Mouse (Mus musculus): ENCODE measurements around the gene Lmtk2. TPM values are rescaled to one million over a fixed set of nuclear protein-coding genes. Genes with fewer than 3 reads are reported as not detected.

The Lmtk2 gene
- polyA plus RNA-seq, 1 experiment from 2014 or later: 6.3 TPM

GRCm38 (mm10) chr5:144112574-144113438, 12.6 kb downstream of the Lmtk2 start:
- no peak overlapping the region for H3K9ac ChIP-seq
- ATAC-seq: no peak
- 71% methylated on average over 11 of the region's 11 CpGs for WGBS
- no peaks in the 10 kb centered on the region for H3K9me3 ChIP-seq (replicated peaks)
- peaks cover 11% of the 10 kb centered on the region for H3K4me1 ChIP-seq
- no peak overlapping the region for H3K4me2 ChIP-seq
- H3K27me3 ChIP-seq: no peaks in the 10 kb centered on the region
- H3K4me3 ChIP-seq: no peak overlapping the region
- no peaks in the 10 kb centered on the region for H3K36me3 ChIP-seq (ENCODE audit: poor library complexity, severe bottlenecking)
- peak overlapping the region; percentile 57 for H3K27ac ChIP-seq

- no peak overlapping the region for H3K27ac ChIP-seq
- no peaks in the 10 kb centered on the region for H3K36me3 ChIP-seq (ENCODE audit: poor library complexity, severe bottlenecking)
- no peaks in the 10 kb centered on the region for H3K9me3 ChIP-seq (replicated peaks)
- no peak overlapping the region for H3K9ac ChIP-seq
- WGBS: 94% methylated on average over 2 of the region's 2 CpGs
- H3K27me3 ChIP-seq: no peaks in the 10 kb centered on the region
- H3K4me3 ChIP-seq: no peak overlapping the region
- ATAC-seq: no peak
- H3K4me2 ChIP-seq: no peak overlapping the region
- H3K4me1 ChIP-seq: peaks cover 11% of the 10 kb centered on the region
These were observed 13.8 kb downstream of the Lmtk2 start for GRCm38 (mm10) chr5:144114068-144114467.

DNA sequence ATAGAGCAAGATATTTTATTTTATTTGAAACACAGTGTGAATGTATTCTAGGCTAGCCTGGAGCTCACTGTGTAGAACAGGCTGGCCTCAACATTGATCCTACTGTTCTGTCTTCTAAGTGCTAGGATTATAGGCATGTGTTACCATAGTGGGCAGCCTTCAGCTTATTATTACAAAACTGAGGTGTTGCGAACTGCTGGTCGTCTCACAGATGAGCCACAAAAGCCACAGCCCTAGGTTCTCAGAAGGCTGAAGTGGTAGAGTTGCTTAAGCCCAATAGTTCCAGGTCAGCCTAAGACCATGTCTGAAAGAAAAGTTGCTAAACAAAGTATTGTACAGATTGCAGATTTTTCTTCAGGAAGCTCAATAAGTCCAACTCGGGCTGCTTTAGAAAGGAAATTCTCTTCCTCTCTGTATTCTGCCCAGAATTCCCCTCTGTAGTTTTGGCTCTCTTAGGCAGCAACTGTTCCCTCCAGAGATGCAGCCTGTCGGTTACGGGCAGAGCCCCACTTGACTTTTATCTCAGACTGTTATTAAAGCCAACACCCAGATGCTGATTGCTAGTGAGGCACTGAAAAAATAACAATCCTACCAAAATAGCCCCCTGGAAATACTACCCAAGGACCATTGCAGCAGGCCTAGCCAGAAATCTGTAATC, 14.9 kb downstream of the Lmtk2 start:
- 83% methylated on average over 5 of the region's 5 CpGs for WGBS

GRCm38 (mm10) chr5:144115628-144115977, 15.4 kb downstream of the Lmtk2 start:
- H3K9ac ChIP-seq: no peak overlapping the region
- no peaks in the 10 kb centered on the region for H3K9me3 ChIP-seq (replicated peaks)
- H3K4me1 ChIP-seq: peaks cover 11% of the 10 kb centered on the region
- no peak for ATAC-seq
- H3K4me2 ChIP-seq: no peak overlapping the region
- no peaks in the 10 kb centered on the region for H3K36me3 ChIP-seq (ENCODE audit: poor library complexity, severe bottlenecking)
- no peak overlapping the region for H3K4me3 ChIP-seq
- WGBS: 73% methylated on average over 2 of the region's 2 CpGs
- H3K27ac ChIP-seq: no peak overlapping the region
- H3K27me3 ChIP-seq: no peaks in the 10 kb centered on the region

More for the DNA sequence above, 14.9 kb downstream of the Lmtk2 start:
- no peak overlapping the region for H3K27ac ChIP-seq
- no peak for ATAC-seq
- no peak overlapping the region for H3K4me2 ChIP-seq
- H3K27me3 ChIP-seq: no peaks in the 10 kb centered on the region
- no peak overlapping the region for H3K9ac ChIP-seq
- no peaks in the 10 kb centered on the region for H3K36me3 ChIP-seq (ENCODE audit: poor library complexity, severe bottlenecking)
- H3K4me1 ChIP-seq: peaks cover 11% of the 10 kb centered on the region
- H3K9me3 ChIP-seq (replicated peaks): no peaks in the 10 kb centered on the region
- no peak overlapping the region for H3K4me3 ChIP-seq

GRCm38 (mm10) chr5:144118271-144118670, 18.0 kb downstream of the Lmtk2 start:
- Histone ChIP-seq H3K4me3 (no peak overlapping the region), H3K36me3 (ENCODE audit: poor library complexity, severe bottlenecking) (no peaks in the 10 kb centered on the region), H3K4me1 (no peaks in the 10 kb centered on the region), H3K27me3 (no peaks in the 10 kb centered on the region), H3K9me3 (replicated peaks) (no peaks in the 10 kb centered on the region), H3K4me2 (no peak overlapping the region), H3K9ac (no peak overlapping the region), H3K27ac (no peak overlapping the region)
- WGBS: 98% methylated on average over 4 of the region's 4 CpGs
- ATAC-seq: no peak

GRCm38 (mm10) chr5:144119286-144119685, 19.1 kb downstream of the Lmtk2 start:
- Histone ChIP-seq H3K4me3 (no peak overlapping the region), H3K4me2 (no peak overlapping the region), H3K9ac (no peak overlapping the region), H3K4me1 (no peaks in the 10 kb centered on the region), H3K27me3 (no peaks in the 10 kb centered on the region), H3K9me3 (replicated peaks) (no peaks in the 10 kb centered on the region), H3K36me3 (ENCODE audit: poor library complexity, severe bottlenecking) (no peaks in the 10 kb centered on the region), H3K27ac (no peak overlapping the region)
- 87% methylated on average over 2 of the region's 2 CpGs for WGBS
- ATAC-seq: no peak

DNA sequence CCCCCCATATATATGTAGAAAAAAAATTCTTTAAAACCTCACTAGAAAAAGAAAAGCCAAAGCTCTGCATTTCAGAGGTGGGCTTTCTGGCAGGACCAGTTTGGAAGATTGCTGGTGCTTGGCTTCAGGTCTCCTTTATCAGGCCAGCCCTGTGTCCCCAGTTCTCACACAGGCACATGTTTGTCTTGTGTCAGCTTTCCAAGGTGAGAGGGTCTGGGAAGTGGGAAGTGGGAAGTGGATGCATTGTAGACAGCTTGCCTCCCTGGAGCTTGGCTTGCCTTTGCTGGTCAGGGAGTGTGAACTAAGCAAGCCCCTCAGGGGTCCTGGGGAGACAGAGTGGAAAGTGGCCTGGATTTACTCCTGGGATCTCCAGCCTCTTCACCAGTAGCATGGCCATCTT, 21.3 kb downstream of the Lmtk2 start:
- Histone ChIP-seq H3K4me1 (peaks cover 16% of the 10 kb centered on the region), H3K36me3 (ENCODE audit: poor library complexity, severe bottlenecking) (no peaks in the 10 kb centered on the region), H3K4me3 (no peak overlapping the region), H3K27me3 (no peaks in the 10 kb centered on the region), H3K9me3 (replicated peaks) (no peaks in the 10 kb centered on the region), H3K27ac (no peak overlapping the region), H3K9ac (no peak overlapping the region), H3K4me2 (no peak overlapping the region)
- ATAC-seq: no peak

DNA sequence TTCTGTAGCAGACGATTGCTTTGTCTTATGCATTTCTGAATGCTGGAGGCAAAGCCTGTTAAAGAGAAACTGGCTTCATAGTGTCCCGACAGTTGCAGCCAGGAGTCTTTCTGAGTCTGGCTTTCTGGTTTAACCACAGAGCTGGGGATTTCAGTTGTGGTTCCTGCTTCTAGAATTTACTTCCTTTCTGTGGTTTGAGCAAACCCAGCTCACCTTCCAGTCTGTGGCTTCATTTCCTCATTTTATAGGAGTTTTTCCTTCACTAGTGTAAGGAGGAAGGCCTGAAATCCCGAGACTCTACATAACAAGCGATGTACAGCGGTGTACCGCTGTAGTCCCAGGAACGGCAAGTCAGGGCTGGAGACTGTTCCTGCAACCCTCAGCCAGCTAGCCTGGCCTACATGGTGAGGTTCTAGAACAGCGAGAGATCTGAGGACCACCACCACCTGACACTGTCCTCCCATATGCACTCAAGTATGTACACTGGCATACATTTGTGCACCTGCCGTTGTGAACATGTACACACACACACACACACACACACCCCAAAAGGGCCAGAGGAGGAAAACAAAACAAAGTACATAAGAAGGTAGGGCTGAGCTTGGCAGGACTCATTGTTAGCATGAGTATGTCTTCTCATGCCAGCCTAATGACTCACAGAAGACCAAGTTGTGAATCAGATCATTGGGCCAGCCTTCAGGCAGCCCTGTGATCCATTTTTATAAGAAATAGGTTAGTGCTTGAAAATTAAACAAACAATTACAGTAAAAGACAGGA, 25.9 kb downstream of the Lmtk2 start:
- peaks cover 16% of the 10 kb centered on the region for H3K4me1 ChIP-seq
- H3K9ac ChIP-seq: 0 out of 2 replicates have a peak overlapping the region, but pooled peaks have one; percentile 21
- peaks cover 12% of the 10 kb centered on the region for H3K36me3 ChIP-seq (ENCODE audit: poor library complexity, severe bottlenecking)
- H3K27ac ChIP-seq: peak overlapping the region; percentile 48
- WGBS: 73% methylated on average over 9 of the region's 9 CpGs
- H3K4me3 ChIP-seq: no peak overlapping the region
- H3K9me3 ChIP-seq (replicated peaks): no peaks in the 10 kb centered on the region
- no peaks in the 10 kb centered on the region for H3K27me3 ChIP-seq
- ATAC-seq: no peak
- H3K4me2 ChIP-seq: no peak overlapping the region

GRCm38 (mm10) chr5:144143531-144143930, 43.3 kb downstream of the Lmtk2 start:
- ATAC-seq: no peak
- peaks cover 47% of the 10 kb centered on the region for H3K36me3 ChIP-seq (ENCODE audit: poor library complexity, severe bottlenecking)
- no peak overlapping the region for H3K9ac ChIP-seq
- H3K4me3 ChIP-seq: no peak overlapping the region
- no peaks in the 10 kb centered on the region for H3K9me3 ChIP-seq (replicated peaks)
- no peaks in the 10 kb centered on the region for H3K4me1 ChIP-seq
- H3K27ac ChIP-seq: no peak overlapping the region
- H3K4me2 ChIP-seq: no peak overlapping the region
- WGBS: 95% methylated on average over 5 of the region's 5 CpGs
- H3K27me3 ChIP-seq: no peaks in the 10 kb centered on the region

DNA sequence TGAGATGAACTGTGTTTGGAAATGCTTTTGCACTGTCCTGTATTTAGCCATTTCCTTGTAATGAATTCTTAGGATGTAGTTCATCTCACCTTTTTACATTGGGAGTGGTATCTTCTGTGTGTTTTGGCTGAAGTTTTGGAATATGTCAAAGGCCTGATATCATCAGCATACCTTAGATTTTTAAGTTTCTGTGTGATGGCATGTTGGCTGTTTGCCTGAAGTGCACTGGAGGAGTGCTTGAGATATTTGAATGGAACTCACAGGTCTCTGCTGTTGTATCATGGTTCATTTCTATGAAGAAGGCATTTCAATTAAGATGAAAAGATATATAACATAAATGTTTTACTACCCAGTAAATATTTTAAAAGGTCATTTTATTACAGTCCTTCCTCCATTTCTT, 46.7 kb downstream of the Lmtk2 start:
- no peaks in the 10 kb centered on the region for H3K27me3 ChIP-seq
- no peak overlapping the region for H3K9ac ChIP-seq
- no peak overlapping the region for H3K4me3 ChIP-seq
- no peak overlapping the region for H3K27ac ChIP-seq
- ATAC-seq: no peak
- H3K4me1 ChIP-seq: no peaks in the 10 kb centered on the region
- peaks cover 56% of the 10 kb centered on the region for H3K36me3 ChIP-seq (ENCODE audit: poor library complexity, severe bottlenecking)
- no peaks in the 10 kb centered on the region for H3K9me3 ChIP-seq (replicated peaks)
- no peak overlapping the region for H3K4me2 ChIP-seq

DNA sequence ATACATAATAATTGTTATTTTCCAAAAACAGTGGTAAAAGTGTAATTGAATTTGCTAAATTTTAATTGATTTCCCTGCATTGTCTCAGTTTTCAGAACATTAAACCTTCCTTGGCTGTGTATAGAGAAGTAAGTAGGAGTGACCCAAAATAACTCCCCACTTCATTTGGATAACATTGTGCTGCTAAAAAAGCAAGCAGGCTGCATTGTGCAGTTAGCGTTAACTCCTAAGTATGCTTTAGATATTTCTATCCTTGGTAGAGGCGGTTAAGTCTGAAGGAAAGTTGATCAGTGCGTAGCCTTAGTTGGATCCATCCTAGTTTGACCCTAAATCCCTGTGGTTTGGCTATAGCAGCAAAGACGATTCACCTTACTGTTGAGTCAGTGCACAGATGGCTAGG, 49.3 kb downstream of the Lmtk2 start:
- H3K4me3 ChIP-seq: no peak overlapping the region
- H3K4me1 ChIP-seq: no peaks in the 10 kb centered on the region
- H3K4me2 ChIP-seq: no peak overlapping the region
- no peak for ATAC-seq
- H3K27ac ChIP-seq: no peak overlapping the region
- 93% methylated on average over 4 of the region's 4 CpGs for WGBS
- no peaks in the 10 kb centered on the region for H3K27me3 ChIP-seq
- H3K9me3 ChIP-seq (replicated peaks): no peaks in the 10 kb centered on the region
- H3K36me3 ChIP-seq (ENCODE audit: poor library complexity, severe bottlenecking): peaks cover 56% of the 10 kb centered on the region
- H3K9ac ChIP-seq: no peak overlapping the region

- ATAC-seq: no peak
- no peak overlapping the region for H3K4me2 ChIP-seq
- no peak overlapping the region for H3K9ac ChIP-seq
- peaks cover 44% of the 10 kb centered on the region for H3K36me3 ChIP-seq (ENCODE audit: poor library complexity, severe bottlenecking)
- H3K4me3 ChIP-seq: no peak overlapping the region
- no peaks in the 10 kb centered on the region for H3K27me3 ChIP-seq
- no peak overlapping the region for H3K27ac ChIP-seq
- WGBS: 98% methylated on average over 4 of the region's 4 CpGs
- no peaks in the 10 kb centered on the region for H3K9me3 ChIP-seq (replicated peaks)
- no peaks in the 10 kb centered on the region for H3K4me1 ChIP-seq
These were observed 51.0 kb downstream of the Lmtk2 start for GRCm38 (mm10) chr5:144151270-144151669.

Measured in forebrain, embryonic 13.5 days (tissue).